Mouse (Mus musculus) cortical plate, adult 2 months (tissue): ENCODE measurements around the gene Olfm1.

Experiments
- CTCF ChIP-seq: fragments of 200-500 bp; IDR thresholded peaks from 2 replicates; pipeline ENCODE4 v1.5.1; 2011; ENCODE audit warnings: mild to moderate bottlenecking, control low read depth, low read length; ENCODE audit not compliant: insufficient read depth; ENCODE audit errors: extremely low read depth
- POLR2A ChIP-seq: fragments of 200-500 bp; IDR thresholded peaks from 2 replicates; pipeline ENCODE4 v1.6.1; 2011; ENCODE audit warnings: mild to moderate bottlenecking, low read length, control low read depth; ENCODE audit not compliant: insufficient read depth; ENCODE audit errors: extremely low read depth

DNA sequence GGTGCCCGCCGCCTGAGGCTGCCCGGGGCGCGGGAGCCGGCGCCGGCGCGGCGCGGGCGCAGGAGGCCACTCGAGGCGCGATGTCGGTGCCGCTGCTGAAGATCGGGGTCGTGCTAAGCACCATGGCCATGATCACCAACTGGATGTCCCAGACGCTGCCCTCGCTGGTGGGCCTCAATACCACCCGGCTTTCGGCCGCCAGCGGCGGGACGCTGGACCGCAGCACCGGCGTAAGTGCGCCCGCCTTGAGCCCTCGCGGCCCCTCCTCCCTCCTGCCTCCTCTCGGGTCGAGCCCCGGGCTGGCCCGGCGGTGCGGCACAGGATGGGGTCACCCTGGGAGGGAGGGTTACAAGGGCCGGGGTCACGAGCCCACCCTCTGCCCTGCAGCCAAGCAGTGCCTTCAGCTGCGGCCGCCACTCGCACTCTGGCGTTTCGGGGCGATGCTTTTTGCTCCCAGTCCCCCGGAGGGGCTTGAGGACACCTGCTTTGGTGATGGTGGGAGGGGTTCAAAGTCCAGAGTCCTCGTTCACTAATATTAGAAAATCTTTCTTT, 13.2 kb downstream of the Olfm1 start:
- TF ChIP-seq CTCF (no peak), POLR2A (no peak)
